Mouse (Mus musculus): ENCODE results near the gene Svopl.

The Svopl gene

GRCm38 (mm10) chr6:38046838-38047237 is at the start of gene Svopl:
Gene Svopl (minus strand): TSS chr6:38046996.
- DNase-seq (ENCODE audit: low spot score) = no peak

- no peak for DNase-seq (ENCODE audit: low spot score)
Measured at GRCm38 (mm10) chr6:38094701-38095100, 47.9 kb upstream of the Svopl start.

GRCm38 (mm10) chr6:38092539-38092938 is 45.7 kb upstream of the Svopl start:
- no peak for DNase-seq (ENCODE audit: low spot score)

- DNase-seq (ENCODE audit: low spot score) = no peak
Measured at GRCm38 (mm10) chr6:38087242-38088026, 40.6 kb upstream of the Svopl start.

DNA sequence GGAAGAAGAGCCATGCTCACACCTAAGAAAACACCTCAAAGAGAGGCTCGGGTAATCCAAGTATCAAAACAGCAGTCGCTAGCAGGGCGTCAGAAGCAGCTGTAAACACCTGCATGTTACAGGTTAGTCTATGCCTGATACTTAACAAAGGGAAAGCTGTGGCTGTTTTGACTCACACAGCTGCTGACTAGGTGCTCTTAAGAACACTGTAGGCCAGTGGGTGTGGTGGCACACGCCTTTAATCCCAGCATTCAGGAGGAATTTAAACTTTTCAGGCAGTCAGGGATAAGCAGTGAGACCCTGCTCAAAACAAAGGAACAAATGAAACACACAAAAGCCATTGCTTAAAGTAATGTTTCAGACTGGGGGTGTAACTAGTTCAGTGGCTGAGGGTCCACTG is 36.4 kb upstream of the Svopl start:
- DNase-seq (ENCODE audit: low spot score) = no peak

GRCm38 (mm10) chr6:38081727-38082341 is 35.0 kb upstream of the Svopl start:
- peak; percentile 83 for DNase-seq (ENCODE audit: low spot score)

DNA sequence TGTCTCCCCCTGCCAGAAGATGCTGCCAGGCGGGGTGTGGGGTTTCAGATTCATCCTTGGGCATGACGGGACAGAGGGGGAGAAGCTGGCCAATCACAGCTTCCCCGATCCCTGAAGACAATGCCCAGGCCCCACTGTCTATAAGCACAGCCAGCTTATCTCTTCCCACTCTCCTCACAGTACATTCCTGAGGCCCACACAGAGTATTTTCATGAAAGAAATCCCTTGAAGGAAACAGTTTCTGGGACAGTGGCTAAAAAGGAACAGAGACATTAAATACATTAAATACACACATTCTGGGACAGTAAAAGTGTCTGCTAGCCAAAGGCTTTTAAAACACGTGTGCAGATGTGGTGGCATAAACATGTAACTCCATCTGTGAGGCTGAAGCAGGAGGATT is 33.6 kb upstream of the Svopl start:
- DNase-seq (ENCODE audit: low spot score) = no peak

DNA sequence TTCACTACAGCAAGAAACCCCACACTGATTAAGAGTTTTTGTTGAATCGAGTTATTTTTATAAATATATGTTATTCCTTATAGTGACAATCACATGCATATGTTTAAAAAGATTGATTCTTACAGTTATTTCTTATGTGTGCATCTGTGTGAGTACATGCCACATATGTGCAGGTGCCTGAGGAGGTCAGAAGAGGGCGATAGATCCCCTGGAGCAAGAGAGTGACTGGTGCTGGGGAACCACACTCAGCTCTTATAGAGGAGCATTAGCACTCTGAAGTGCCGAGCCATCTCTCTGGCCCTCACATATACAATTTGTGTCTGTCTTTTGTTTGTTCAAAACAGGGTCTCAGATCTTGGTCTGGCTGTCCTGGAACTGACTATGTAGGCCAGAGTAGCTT is 26.8 kb upstream of the Svopl start:
- DNase-seq (ENCODE audit: low spot score) = no peak

- peak; percentile 63 for DNase-seq (ENCODE audit: low spot score)
Measured at GRCm38 (mm10) chr6:38072137-38072796, 25.5 kb upstream of the Svopl start.

- DNase-seq (ENCODE audit: low spot score) = no peak
Measured at GRCm38 (mm10) chr6:38071256-38071655, 24.5 kb upstream of the Svopl start.

- peak; percentile 44 for DNase-seq (ENCODE audit: low spot score)
Measured at GRCm38 (mm10) chr6:38066215-38066614, 19.4 kb upstream of the Svopl start.

DNA sequence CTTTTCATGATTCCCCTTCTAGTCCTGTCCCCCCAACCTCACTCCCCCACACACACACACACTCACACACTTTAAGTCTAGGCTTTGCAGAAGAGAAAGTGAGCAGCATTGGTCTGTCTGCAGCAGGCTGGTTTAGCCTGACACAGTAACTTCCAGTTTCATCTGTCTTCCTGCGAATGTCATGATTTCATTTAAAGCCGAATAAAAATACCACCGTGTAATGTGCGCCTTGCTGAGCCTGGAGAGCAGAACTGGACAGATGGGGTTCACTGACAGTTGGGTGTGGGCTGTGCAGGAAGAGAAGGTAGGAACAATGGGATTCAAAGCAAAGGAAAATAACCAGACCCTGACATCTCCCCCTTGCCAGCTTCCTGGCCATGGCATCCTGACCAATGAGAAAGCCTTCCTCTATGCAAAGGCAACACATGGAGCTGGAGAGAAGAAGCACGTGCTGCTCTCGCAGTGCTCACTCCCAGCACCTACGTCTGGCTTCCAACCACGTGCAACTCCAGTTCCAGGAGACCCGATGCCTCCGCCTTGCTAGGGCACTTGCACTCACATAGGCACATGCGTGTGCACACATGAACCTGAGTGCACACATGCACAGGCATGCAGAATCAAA is 18.8 kb upstream of the Svopl start:
- DNase-seq (ENCODE audit: low spot score) = no peak

- no peak for DNase-seq (ENCODE audit: low spot score)
Measured at GRCm38 (mm10) chr6:38065122-38065500, 18.3 kb upstream of the Svopl start.

GRCm38 (mm10) chr6:38064621-38065020 is 17.8 kb upstream of the Svopl start:
- DNase-seq (ENCODE audit: low spot score) = no peak

DNA sequence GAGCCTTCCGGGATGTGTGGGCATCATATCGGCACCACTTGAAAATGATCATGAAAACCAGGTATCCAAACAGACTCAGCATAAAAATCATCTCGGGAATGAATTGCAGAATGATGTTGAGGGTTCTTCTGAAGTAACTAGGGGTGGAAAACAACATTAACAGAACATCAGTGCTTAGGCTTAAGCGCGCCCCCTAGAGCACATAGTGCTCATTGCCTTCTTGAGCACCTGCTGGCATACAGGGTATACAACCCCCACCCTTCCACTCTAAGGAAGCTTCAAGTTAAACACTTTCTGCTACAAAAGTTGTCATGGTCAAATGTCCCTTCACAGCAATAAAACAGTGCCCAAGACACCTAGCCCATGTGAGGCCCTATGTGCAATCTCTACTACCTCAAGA is 12.0 kb upstream of the Svopl start:
- DNase-seq (ENCODE audit: low spot score) = no peak

GRCm38 (mm10) chr6:38055471-38056330 is 8.9 kb upstream of the Svopl start:
- no peak for DNase-seq (ENCODE audit: low spot score)

DNA sequence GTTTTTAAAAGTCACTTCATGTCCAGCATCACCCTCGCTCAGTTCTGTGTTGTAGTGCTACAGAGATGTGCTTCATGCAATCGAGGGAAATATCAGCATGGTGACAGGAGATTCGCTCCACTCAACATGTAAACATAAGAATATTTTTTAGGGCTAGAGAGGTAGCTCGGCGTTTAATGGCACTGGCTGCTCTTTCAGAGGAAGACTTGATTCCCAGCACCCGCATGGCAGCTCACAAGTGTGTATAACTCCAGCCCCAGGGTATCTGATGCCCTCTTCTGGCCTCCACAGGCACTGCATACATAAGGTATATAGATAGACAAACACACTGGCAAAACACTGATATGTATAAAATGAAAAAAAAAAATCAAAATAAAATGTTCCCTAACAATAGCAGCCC is 2.8 kb upstream of the Svopl start:
- no peak for DNase-seq (ENCODE audit: low spot score)

GRCm38 (mm10) chr6:38048800-38049561 is 2.2 kb upstream of the Svopl start:
- peak; percentile 65 for DNase-seq (ENCODE audit: low spot score)

- DNase-seq (ENCODE audit: low spot score) = no peak
Measured at GRCm38 (mm10) chr6:38048003-38048402, 1.2 kb upstream of the Svopl start.

DNA sequence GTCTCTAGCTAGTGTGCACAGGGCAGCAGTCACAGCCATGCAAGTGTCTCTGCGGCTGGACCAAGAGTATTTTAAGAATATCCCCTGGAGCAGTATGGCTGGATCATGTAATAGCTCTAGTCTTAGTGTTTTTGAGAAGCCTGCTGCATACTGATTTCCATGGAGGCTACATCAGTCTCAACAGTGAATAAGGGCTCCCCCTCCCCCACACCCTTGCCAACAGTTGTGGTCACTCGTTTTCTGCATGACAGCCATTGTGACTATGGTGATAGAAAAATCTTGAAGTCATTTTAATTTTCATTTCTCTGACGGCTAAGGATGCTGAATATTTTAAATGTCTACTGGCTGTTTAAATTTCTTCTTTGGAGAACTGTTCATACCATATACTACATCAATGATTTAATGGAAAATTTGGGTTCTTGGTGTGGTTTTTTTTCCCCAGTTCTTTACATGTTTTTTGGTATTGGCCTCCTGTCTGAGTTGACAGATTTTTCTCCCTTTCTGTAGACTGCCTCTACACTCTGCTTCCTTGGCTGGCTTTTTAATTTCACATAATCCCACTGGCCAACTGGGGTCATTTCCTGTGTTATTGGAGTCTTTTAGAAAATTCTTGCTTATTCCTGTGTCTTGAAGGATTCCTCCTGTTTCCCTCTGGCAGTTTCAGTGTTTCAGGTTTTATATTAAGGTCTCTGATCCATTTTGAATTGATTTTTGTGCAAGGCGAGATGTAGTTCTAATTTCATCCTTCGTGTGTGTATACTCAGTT is 13.8 kb downstream of the Svopl start:
- DNase-seq (ENCODE audit: low spot score) = no peak

Data from yolk sac, embryonic 10.5 days (tissue).